Mouse (Mus musculus): ENCODE data around the gene Gmppb. TPM values are rescaled to one million over a fixed set of nuclear protein-coding genes. Genes with fewer than 3 reads are reported as not detected.

Gene Gmppb
- polyA plus RNA-seq, 1 experiment from 2014 or later, result 25.6 TPM

DNA sequence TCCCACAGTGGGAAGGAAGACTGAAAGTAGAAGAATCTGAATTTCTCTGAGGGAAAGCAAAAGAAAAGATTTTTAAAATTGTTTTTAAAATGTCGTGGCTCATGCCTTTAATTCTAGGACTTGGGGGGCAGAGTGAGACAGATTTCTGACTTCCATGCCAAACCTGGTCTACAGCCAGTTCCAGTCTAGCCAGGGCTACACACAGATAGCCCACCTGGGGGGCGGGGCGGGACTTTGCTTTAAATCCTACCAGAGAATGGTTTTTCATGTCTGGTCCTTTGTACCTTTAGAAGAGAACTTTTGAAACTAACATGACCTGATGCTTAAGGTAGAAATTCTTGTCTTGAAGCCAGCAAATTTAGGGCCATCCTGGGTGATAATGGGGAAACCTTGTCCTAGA lies 25.8 kb upstream of the Gmppb start:
- no peak for ATAC-seq (ENCODE audit: low read depth)
- Histone ChIP-seq H3K36me3 (ENCODE audit: control insufficient read depth, insufficient read depth, low read length) (peaks cover 32% of the 10 kb centered on the region), H3K27me3 (ENCODE audit: control insufficient read depth, insufficient read depth, low read depth, low read length) (no peaks in the 10 kb centered on the region), H3K27ac (ENCODE audit: low read length) (no peak overlapping the region), H3K4me1 (replicated peaks; ENCODE audit: control insufficient read depth, insufficient read depth, low read length) (no peaks in the 10 kb centered on the region), H3K9me3 (ENCODE audit: control insufficient read depth, low read length) (0 out of 2 replicates have a peak, but pooled peaks cover 2% of the 10 kb centered on the region), H3K9ac (ENCODE audit: low read length) (no peak overlapping the region), H3K4me2 (ENCODE audit: low read depth, low read length) (no peak overlapping the region), H3K4me3 (ENCODE audit: low read length) (no peak overlapping the region)
- WGBS, result 82% methylated on average over 3 of the region's 3 CpGs

DNA sequence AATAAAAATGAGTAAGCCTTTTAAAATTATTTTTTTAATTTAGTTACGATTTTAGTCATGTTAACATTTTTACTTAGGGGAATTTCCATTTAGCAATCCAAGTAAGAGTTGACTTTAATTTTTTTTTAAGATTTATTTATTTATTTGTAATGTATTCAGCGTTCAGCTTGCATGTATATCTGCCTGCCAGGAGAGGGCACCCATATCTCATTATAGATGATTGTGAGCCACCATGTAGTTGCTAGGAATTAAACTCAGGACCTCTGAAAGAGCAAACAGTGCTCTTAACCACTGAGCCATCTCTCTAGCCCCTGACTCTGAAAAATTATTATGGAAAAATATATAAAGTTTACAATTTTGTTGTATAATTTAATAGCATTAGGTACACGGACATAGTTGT lies 22.5 kb upstream of the Gmppb start:
- Histone ChIP-seq H3K4me2 (ENCODE audit: low read depth, low read length) (no peak overlapping the region), H3K27me3 (ENCODE audit: control insufficient read depth, insufficient read depth, low read depth, low read length) (no peaks in the 10 kb centered on the region), H3K4me1 (replicated peaks; ENCODE audit: control insufficient read depth, insufficient read depth, low read length) (no peaks in the 10 kb centered on the region), H3K4me3 (ENCODE audit: low read length) (no peak overlapping the region), H3K9ac (ENCODE audit: low read length) (no peak overlapping the region), H3K36me3 (ENCODE audit: control insufficient read depth, insufficient read depth, low read length) (peaks cover 36% of the 10 kb centered on the region), H3K9me3 (ENCODE audit: control insufficient read depth, low read length) (0 out of 2 replicates have a peak, but pooled peaks cover 2% of the 10 kb centered on the region), H3K27ac (ENCODE audit: low read length) (no peak overlapping the region)
- 85% methylated on average over 3 of the region's 3 CpGs for WGBS
- ATAC-seq (ENCODE audit: low read depth), result no peak

DNA sequence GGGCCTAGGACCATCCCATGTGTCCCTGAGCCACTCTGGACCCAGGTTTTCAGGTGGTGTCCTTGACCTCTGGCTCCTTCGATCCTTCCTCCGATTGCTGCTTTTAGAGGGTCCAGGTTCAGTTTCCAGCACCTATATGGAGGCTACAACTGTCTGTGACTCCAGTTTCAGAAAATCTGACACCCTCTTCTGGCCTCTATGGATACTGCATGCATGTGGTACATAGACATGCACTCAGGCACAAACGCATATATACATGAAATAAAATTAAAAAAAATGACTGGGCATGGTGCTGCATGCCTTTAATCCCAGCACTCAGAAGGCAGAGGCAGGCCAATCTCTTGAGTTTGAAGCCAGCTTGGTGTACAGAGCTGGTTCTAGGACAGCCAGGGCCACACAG lies 21.2 kb upstream of the Gmppb start:
- H3K9ac ChIP-seq (ENCODE audit: low read length), result no peak overlapping the region
- no peak overlapping the region for H3K27ac ChIP-seq (ENCODE audit: low read length)
- no peak for ATAC-seq (ENCODE audit: low read depth)
- no peaks in the 10 kb centered on the region for H3K27me3 ChIP-seq (ENCODE audit: control insufficient read depth, insufficient read depth, low read depth, low read length)
- no peak overlapping the region for H3K4me2 ChIP-seq (ENCODE audit: low read depth, low read length)
- no peaks in the 10 kb centered on the region for H3K4me1 ChIP-seq (replicated peaks; ENCODE audit: control insufficient read depth, insufficient read depth, low read length)
- peaks cover 43% of the 10 kb centered on the region for H3K36me3 ChIP-seq (ENCODE audit: control insufficient read depth, insufficient read depth, low read length)
- 0 out of 2 replicates have a peak, but pooled peaks cover 2% of the 10 kb centered on the region for H3K9me3 ChIP-seq (ENCODE audit: control insufficient read depth, low read length)
- WGBS, result 95% methylated on average over 3 of the region's 3 CpGs
- no peak overlapping the region for H3K4me3 ChIP-seq (ENCODE audit: low read length)

DNA sequence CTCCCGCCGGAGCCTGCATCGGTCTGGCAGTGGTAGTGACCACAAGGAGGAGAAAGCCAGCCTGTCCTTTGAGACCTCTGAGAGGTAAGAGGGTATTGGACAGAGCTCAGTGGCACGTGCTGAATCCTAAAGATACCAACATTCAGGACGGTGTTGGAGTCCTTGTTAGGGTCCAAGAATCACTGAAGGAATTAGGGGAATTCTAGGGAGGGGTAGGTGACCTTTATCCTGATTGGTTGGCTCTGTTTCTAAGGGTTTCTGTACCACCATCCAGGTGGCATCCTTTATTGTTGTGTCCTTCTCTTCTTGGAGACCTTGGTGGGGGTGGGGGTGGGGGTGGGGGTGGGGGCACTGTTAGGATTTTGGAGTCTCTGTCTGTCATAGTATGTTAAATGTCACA lies 16.9 kb upstream of the Gmppb start:
- no peak overlapping the region for H3K9ac ChIP-seq (ENCODE audit: low read length)
- no peaks in the 10 kb centered on the region for H3K4me1 ChIP-seq (replicated peaks; ENCODE audit: control insufficient read depth, insufficient read depth, low read length)
- H3K4me2 ChIP-seq (ENCODE audit: low read depth, low read length), result no peak overlapping the region
- 87% methylated on average over 5 of the region's 5 CpGs for WGBS
- no peak overlapping the region for H3K4me3 ChIP-seq (ENCODE audit: low read length)
- H3K27me3 ChIP-seq (ENCODE audit: control insufficient read depth, insufficient read depth, low read depth, low read length), result no peaks in the 10 kb centered on the region
- ATAC-seq (ENCODE audit: low read depth), result no peak
- no peak overlapping the region for H3K27ac ChIP-seq (ENCODE audit: low read length)
- H3K9me3 ChIP-seq (ENCODE audit: control insufficient read depth, low read length), result 0 out of 2 replicates have a peak, but pooled peaks cover 2% of the 10 kb centered on the region
- H3K36me3 ChIP-seq (ENCODE audit: control insufficient read depth, insufficient read depth, low read length), result peaks cover 26% of the 10 kb centered on the region

DNA sequence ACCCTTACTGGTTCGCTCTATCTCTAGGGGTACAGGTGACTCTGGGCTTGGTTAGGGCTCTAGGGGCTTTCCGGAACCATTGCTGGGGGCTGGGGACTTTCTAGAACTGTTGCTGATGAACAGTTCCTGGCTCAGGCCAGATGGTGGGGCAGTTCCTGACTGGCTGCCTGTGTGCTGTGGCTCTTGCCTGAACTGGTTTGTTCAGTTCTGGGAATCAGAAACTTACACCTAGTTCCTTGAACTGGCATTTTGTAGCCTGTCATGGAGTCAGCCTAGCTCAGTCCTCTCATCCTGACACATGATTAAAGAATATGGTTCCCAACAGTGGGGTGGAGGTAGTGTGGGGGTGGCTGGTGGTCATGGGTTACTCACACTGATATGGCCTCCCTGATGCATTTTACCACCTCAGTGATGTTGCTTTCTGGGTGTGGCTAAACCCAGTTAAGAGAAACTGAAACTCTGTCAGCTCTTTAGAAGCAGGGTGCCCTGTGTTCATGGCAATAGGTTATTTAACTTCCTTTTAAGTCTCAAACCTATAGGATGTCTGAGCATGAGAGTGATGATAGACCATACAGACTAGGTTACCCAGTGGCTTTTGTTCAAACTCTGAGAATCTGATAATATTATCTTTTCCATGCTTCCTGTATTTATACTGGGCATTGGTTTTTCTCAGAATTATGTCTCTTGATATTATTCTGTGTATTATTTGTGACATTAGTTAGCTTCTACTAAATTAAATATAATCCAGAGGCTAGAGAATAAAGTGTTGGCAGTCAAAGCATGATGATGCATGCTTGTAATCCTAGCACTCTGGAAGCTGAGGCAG lies 13.5 kb upstream of the Gmppb start:
- 91% methylated on average over 2 of the region's 2 CpGs for WGBS
- Histone ChIP-seq H3K4me2 (ENCODE audit: low read depth, low read length) (no peak overlapping the region), H3K36me3 (ENCODE audit: control insufficient read depth, insufficient read depth, low read length) (peaks cover 21% of the 10 kb centered on the region), H3K4me1 (replicated peaks; ENCODE audit: control insufficient read depth, insufficient read depth, low read length) (no peaks in the 10 kb centered on the region), H3K9me3 (ENCODE audit: control insufficient read depth, low read length) (no peaks in the 10 kb centered on the region), H3K9ac (ENCODE audit: low read length) (no peak overlapping the region), H3K27me3 (ENCODE audit: control insufficient read depth, insufficient read depth, low read depth, low read length) (no peaks in the 10 kb centered on the region), H3K27ac (ENCODE audit: low read length) (no peak overlapping the region), H3K4me3 (ENCODE audit: low read length) (no peak overlapping the region)
- ATAC-seq (ENCODE audit: low read depth), result peak; percentile 17; the same call in 1 of the 2 replicates

DNA sequence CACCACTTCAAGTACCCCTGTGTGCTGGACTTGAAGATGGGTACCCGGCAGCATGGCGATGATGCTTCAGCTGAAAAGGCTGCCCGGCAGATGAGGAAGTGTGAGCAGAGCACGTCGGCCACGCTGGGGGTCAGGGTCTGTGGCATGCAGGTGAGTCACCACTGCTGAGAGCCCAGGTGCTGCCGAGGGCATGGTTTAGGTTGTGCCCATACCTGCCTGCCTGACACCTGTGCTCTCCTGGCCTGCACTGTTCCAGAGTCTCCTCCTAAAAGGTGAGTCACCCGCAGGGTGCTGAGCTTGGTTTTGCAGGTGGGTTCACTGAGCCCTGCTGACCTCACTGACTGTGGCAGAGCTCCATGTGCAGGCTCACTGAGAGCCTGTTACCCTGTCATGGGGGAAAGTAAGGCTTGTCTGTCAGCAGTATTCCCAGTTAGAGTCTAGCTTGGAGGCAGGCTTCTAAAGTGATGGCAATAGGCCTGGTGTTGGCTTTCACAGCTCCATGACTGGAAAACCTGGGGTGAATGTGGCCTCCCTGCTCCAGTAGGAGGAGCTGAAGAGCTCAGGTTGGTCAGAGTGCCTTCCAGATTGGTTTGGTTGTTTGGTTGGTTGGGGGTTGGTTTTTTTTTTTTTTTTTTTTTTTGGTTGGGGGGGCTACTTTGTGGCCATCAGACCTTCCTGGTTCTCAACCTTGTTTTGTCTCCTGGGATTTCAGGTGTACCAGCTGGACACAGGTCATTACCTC lies 4.1 kb upstream of the Gmppb start:
- H3K4me2 ChIP-seq (ENCODE audit: low read depth, low read length), result no peak overlapping the region
- no peak overlapping the region for H3K4me3 ChIP-seq (ENCODE audit: low read length)
- WGBS, result 94% methylated on average over 8 of the region's 8 CpGs
- peaks cover 38% of the 10 kb centered on the region for H3K36me3 ChIP-seq (ENCODE audit: control insufficient read depth, insufficient read depth, low read length)
- H3K27ac ChIP-seq (ENCODE audit: low read length), result no peak overlapping the region
- H3K27me3 ChIP-seq (ENCODE audit: control insufficient read depth, insufficient read depth, low read depth, low read length), result no peaks in the 10 kb centered on the region
- peaks cover 14% of the 10 kb centered on the region for H3K4me1 ChIP-seq (replicated peaks; ENCODE audit: control insufficient read depth, insufficient read depth, low read length)
- H3K9me3 ChIP-seq (ENCODE audit: control insufficient read depth, low read length), result no peaks in the 10 kb centered on the region
- no peak for ATAC-seq (ENCODE audit: low read depth)
- H3K9ac ChIP-seq (ENCODE audit: low read length), result no peak overlapping the region

DNA sequence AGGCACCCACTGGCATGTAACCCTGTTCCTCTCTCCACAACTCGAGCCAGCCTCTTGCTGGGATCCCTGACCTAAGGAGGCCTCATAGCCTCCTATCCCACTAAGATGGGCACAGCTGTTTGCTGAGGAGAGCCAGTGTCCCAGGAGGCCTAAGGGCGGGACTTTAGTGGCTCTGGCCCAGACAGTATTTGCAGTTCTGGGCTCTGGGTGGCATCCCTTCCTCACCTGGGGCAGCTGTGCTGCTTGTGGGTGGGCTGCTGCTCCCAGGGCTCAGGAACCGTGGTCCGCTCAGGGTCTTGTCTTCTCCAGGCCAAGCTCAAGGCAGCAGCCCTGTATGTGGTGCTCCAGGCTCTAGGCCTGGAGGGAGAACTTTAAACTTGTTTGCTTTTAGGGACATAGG lies 2.5 kb upstream of the Gmppb start:
- no peak overlapping the region for H3K4me3 ChIP-seq (ENCODE audit: low read length)
- H3K9ac ChIP-seq (ENCODE audit: low read length), result no peak overlapping the region
- H3K4me2 ChIP-seq (ENCODE audit: low read depth, low read length), result no peak overlapping the region
- ATAC-seq (ENCODE audit: low read depth), result no peak
- H3K4me1 ChIP-seq (replicated peaks; ENCODE audit: control insufficient read depth, insufficient read depth, low read length), result peaks cover 16% of the 10 kb centered on the region
- no peaks in the 10 kb centered on the region for H3K9me3 ChIP-seq (ENCODE audit: control insufficient read depth, low read length)
- 79% methylated on average over 4 of the region's 4 CpGs for WGBS
- H3K27ac ChIP-seq (ENCODE audit: low read length), result no peak overlapping the region
- H3K27me3 ChIP-seq (ENCODE audit: control insufficient read depth, insufficient read depth, low read depth, low read length), result no peaks in the 10 kb centered on the region
- peaks cover 32% of the 10 kb centered on the region for H3K36me3 ChIP-seq (ENCODE audit: control insufficient read depth, insufficient read depth, low read length)

DNA sequence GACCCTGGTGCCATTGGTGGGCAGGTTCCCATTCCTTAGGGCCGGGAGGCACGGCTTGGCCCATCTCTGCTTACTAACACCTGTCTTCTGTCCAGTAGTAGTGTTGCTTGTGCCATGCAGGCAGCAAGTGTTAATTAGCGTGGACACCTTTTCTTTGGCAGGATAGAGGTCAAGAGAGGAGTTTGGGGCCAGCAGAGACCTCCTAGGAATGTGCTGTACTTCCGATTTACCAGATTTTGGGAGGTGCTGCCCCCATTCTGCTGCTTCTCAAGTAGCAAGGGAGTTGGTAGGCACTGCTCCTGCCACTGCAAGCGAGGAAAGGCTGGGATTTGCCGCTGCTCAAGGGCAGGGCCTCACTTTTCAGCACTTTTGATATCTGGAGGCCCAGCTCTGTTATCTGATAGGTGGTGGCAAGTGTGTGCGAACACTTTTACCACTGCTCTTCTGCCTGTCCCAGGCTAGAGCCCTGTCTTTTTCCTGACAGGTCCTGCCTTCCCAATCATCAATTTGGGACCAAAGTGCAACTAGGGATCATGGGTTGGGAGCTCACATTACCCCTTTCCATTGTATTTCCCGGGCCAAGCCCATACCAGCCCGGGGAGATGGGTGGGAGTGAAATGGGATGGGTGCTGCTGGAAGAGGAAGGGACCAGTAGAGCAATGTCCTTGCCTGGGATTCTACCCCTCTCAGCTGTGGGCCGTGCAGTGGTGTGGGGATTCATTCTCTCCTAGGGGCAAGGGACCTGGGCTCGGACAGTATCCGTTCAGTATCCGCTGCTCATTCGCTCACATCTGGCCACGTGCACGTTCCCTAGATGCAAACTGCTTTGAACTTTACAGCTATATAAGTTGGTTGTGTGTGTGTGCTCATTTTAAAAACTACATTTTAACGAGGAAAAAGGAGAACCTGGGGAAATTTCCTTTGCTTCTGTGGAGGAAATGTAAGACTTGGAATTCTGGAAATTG lies 1.2 kb upstream of the Gmppb start:
- Histone ChIP-seq H3K9me3 (ENCODE audit: control insufficient read depth, low read length) (no peaks in the 10 kb centered on the region), H3K27me3 (ENCODE audit: control insufficient read depth, insufficient read depth, low read depth, low read length) (no peaks in the 10 kb centered on the region), H3K9ac (ENCODE audit: low read length) (peak overlapping the region; percentile 70), H3K4me1 (replicated peaks; ENCODE audit: control insufficient read depth, insufficient read depth, low read length) (peaks cover 22% of the 10 kb centered on the region), H3K4me3 (ENCODE audit: low read length) (peak overlapping the region; percentile 85), H3K36me3 (ENCODE audit: control insufficient read depth, insufficient read depth, low read length) (peaks cover 25% of the 10 kb centered on the region), H3K4me2 (ENCODE audit: low read depth, low read length) (peak overlapping the region; percentile 97), H3K27ac (ENCODE audit: low read length) (peak overlapping the region; percentile 77)
- ATAC-seq (ENCODE audit: low read depth), result no peak
- 43% methylated on average over 17 of the region's 17 CpGs for WGBS
